Mouse (Mus musculus): ENCODE measurements at regions not wholly inside any gene's neighbourhood (a gene's known extent, or its start where the extent isn't known, plus 50 kb on each side); places are given as distances from the start of the nearest gene placed in this dataset.

DNA sequence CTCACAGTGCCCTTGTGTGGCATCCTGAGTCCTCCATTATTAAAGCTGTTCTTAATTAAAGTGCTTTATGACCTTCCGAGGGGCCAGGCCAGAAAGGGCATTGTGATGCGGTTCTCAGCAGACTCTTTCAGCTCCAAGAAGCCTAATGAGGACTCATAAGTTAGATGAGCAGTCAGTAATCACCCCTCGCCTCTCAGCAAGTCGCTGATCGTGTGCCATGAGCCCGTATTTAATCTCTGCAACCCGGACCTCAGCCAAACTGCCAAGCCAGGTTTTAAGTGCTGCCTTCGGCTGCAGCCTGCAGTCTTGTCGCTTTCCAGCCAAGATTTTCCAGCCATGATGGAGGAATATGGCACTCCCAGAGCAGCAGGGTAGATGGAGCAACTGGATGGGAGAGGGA lies 56.1 kb upstream of the Rbfox1 start:
- no peak for DNase-seq
- intact Hi-C loops (cut with DNase I), result no loop called here

DNA sequence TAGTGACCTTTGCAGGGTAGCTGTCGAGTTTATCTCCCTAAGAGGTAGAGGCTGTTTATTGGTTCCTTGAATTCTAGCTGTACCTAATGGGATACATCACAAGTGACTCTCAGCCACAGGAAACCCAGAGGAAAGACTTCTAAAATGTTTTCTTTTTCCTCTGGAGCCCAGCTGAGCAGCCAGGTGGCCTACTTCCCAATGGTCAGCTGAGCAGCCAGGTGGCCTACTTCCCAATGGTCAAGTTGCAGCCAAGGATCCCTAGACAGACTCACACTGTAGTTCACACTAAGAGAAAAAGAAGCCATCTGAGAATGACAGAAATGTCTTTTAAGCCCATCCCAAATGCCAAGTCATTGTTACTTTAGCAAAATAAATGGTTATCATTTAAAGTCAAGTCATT lies 61.8 kb upstream of the Rbfox1 start:
- intact Hi-C loops (cut with DNase I), result no loop called here
- DNase-seq, result no peak

DNA sequence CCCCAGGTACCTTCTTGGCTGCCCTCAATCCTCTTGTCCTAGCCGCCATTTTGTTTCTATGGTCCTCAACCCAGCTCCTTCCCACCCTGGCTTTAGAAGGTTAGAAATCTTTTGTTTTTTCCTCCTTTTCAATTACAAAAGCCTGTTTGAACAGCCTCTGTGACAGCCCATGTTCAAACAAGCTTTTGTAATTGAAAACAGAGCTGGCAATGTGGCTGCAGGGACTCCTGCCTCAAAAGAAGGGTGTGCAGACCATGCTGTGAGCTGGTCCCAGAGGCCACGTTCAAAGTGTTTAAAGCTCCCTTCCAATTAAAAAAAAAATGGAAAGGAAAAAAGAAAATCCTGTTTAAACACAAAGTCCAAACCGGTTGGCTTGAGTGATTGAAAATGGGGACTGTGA lies 68.0 kb upstream of the Rbfox1 start:
- DNase-seq, result no peak
- intact Hi-C loops (cut with DNase I), result no loop called here

DNA sequence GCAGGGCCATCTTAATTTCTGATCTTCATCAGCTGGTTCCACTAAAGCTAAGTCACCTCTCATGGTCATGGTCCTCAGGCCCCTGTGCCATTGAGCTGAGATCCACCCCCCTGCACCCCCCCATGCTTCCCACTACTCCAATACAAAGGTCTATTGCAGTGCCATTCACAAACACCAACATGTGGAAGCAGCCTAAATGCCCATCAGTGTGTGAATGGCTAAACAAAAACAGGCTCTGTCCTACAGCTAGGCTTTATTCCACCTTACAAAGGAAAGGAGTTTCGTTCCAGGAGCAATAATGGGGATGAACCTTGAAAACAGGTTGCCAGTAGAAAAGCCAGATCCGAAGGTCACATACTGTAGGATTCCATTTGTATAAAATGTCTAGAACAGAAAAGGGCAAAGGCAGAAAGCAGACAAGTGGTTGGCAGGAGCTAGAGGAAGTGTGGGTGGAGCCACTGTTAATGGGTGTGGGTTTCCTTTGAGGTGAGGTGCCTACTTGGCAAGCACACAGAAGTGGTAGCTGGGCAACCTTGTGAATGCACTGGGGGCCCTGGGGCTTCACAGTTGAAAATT lies 72.8 kb upstream of the Rbfox1 start:
- intact Hi-C loops (cut with DNase I), result no loop called here

DNA sequence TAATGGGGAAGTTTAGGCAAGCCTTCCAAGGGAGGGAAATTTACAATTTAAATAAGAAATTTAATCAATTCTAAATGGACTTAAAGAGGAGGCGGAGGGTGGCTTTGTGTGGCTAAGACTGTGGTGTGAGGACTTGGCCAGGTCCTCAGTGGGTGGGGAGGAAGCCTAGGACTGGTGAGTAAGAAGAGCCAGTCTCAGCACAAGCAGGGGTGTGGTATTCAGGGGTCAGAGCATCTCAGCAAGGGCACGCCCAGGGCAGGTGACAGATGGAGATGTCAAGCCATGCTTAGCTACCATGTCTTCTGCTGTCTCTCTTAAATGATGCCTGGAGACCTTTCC lies 73.5 kb upstream of the Rbfox1 start:
- intact Hi-C loops (cut with DNase I), result no loop called here

More for the DNA sequence above, 72.8 kb upstream of the Rbfox1 start:
- DNase-seq, result no peak

DNA sequence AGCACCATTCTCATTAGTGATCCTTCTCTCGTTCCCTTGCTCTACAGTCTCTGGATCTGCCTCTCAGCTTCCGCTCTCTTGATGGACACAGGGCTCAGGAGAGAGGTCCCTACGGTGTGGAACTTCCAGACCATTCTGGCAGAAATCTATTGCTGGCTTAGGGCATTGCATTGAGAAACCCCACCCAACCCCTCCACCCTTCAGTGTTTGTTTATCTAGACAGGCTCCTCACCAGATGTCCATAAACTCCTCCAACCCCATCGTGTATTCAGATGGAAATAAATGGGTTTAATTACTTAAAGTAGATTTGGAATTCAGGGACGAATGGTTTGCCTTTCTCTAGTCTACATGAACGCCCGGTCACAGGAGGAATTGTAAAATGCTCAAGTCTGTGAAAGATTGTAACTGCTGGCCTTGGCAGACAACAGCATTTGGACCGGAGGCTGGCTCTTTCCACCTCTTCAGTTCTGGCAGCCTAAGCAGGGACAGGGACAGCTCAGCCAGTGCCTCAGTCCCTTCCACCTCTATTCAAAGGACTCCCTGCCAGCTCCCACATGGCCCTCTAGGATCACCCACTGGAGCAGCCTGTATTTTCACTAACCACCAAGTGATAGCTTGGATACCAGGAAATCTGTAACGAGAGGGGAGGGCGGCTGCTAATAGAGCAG lies 74.0 kb upstream of the Rbfox1 start:
- intact Hi-C loops (cut with DNase I), result no loop called here
- peak in 1 of 2 experiments; percentile 4 for DNase-seq

More for the DNA sequence above, 73.5 kb upstream of the Rbfox1 start:
- no peak for DNase-seq

DNA sequence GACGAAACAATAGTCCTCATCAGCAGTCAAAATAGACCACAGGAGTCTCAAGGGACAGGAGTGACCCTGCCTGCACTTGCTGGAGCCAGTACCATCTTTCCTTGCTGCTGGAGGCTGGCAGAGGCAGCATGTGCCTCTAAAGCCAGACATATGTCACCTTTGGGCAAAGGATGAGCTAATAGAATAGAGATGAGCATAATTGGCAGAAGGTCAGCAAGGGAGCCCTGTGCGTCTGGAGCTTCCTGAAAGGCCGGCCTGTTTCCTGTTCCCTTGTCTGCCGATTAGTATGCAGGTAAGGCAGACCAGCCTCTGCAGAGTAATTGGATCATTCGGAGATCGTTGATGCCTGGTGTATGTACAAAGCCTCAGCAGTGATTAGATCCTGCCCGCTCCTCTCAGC lies 87.0 kb upstream of the Rbfox1 start:
- DNase-seq, result no peak
- intact Hi-C loops (cut with DNase I), result no loop called here

DNA sequence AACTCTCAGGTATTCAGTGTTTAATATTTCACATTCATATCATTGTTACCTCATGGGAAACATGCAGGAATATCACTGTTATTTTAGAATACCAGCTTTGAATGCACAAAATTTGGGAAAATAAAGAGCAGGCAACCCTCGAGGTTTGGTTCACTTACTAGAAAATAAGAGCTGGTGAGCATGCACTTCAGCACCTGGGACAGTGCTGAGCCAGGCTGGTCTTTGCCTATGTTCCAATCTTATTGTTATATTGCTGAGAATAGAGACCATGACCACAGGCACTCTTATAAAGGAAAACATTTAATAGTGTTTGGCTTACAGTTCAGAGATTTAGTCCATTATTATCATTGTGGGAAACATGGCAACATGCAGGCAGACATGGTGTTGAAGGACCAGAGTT lies 92.9 kb upstream of the Rbfox1 start:
- DNase-seq, result no peak
- intact Hi-C loops (cut with DNase I), result no loop called here

DNA sequence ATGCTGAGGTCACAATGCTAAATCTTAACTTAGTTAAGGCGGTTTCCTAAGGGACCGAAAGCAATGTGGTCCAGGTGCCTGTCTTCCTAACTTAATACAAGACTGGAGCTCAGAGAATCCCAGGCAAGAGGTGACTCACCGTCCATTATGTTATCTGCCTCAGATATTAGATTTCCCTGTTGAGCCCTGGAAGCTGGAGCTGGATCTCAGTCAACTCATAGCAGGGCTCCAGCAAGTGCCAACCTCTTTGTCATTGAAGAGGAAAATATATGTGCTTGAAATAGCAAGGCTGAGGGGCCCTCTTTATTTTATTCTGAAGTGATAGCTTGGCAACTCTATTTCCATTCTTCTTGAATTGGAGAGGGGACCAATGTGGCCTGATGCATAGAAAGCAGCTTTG lies 95.0 kb upstream of the Rbfox1 start:
- no peak for DNase-seq
- intact Hi-C loops (cut with DNase I), result no loop called here

DNA sequence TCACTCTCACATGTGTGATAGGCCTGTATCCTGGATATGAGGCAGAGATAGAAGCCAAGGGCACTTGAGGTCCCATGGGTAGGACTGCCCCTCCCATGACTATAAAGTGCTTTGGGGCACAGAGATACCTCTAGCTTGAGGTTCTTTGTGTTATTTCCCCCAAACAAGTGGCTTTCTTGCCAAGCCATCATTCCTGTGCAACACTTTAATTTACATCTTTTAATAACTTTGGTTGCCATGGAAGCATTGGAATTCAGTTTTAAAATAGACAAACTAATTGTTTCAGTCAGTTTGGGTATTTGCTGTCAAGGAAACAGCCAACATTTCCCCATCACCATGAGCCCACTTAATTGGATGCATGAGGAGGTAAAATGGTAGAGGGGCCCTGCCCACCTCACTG lies 97.9 kb upstream of the Rbfox1 start:
- intact Hi-C loops (cut with DNase I), result no loop called here
- no peak for DNase-seq

DNA sequence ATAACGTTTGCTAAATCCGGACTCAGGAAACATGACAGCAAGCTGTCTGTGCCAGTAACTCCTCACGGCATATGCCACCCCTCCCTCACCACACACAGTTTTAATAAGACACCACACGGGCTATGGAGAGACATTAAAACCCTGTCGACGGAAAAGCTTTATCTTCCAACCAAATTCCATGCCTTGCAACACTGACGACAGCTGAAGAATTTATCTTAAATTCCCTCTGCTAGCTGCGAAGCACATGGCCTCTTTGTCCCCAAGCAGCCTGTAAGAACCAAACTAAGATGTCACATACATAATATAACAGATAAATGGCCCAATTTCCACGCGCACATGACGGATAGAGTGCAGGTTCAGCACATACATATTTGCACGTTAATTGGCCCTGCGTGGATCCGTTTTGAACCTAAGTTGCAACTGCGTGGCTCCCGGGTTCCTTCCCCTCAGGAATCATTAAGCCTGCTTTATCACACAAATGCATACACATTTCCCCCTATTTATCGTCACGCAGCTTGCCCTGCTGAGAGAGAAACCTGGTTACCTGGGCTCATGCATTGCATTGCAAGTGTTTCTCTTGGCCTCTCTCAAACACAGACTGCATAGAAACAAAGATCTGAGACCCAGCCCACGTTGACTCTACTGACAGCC lies 118.3 kb upstream of the Rbfox1 start:
- intact Hi-C loops (cut with DNase I), result no loop called here
- DNase-seq, result no peak

DNA sequence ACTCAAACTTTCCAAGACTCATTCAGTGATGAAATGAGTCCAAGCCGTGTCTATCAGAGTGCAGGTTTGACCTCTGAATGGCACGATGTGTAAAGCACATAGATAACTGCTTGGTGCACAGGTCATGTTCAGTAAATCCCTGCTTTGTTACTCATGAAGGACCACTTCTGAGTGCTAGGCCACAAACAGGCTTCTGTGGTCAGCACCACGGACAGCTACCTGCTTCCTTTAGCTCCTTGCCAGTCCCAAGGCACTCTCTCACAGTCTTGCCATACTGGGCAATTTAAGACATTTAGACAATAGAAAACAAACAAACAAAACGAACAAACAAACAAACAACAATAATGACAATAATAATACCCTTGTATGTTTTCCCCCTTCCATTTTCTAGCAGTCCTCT lies 120.0 kb upstream of the Rbfox1 start:
- intact Hi-C loops (cut with DNase I), result no loop called here
- no peak for DNase-seq

DNA sequence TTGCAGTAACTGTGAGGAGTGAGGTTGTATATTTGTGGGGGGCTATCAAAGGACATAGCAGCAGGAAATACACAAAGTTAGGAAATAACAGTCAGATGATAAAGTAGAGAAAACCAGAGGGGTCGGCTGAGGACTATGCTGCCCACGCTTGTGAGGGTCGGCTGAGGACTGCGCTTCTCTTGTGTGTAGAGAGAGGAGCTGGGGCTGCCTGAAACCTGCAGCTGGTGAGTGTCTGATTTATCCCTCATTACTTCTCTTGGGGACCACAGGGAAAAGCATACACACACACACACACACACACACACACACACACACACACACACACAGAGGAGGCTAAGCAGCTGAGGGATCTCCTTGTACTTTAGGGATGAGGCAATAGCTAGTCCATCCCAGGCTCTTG lies 124.3 kb upstream of the Rbfox1 start:
- DNase-seq, result no peak
- intact Hi-C loops (cut with DNase I), result no loop called here

DNA sequence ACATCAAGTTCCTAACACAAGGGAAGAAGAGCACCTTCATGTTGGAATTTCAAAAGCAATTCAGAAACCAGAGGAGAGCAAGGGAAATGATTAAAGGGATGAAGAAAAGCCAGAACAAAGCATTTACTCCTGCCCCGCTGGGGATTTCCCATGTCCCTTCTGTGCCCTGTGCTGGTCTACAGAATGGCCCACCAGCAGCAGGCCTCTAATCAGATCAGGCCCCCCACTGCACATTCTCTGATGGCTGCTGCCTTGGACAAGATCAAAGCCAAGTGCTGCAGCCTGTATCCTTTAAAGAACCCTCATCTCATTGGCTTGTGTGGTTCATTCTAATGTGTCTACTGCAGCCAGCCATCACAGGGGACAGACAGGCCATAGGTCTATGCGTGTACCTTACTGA lies 126.1 kb upstream of the Rbfox1 start:
- intact Hi-C loops (cut with DNase I), result no loop called here
- no peak for DNase-seq

DNA sequence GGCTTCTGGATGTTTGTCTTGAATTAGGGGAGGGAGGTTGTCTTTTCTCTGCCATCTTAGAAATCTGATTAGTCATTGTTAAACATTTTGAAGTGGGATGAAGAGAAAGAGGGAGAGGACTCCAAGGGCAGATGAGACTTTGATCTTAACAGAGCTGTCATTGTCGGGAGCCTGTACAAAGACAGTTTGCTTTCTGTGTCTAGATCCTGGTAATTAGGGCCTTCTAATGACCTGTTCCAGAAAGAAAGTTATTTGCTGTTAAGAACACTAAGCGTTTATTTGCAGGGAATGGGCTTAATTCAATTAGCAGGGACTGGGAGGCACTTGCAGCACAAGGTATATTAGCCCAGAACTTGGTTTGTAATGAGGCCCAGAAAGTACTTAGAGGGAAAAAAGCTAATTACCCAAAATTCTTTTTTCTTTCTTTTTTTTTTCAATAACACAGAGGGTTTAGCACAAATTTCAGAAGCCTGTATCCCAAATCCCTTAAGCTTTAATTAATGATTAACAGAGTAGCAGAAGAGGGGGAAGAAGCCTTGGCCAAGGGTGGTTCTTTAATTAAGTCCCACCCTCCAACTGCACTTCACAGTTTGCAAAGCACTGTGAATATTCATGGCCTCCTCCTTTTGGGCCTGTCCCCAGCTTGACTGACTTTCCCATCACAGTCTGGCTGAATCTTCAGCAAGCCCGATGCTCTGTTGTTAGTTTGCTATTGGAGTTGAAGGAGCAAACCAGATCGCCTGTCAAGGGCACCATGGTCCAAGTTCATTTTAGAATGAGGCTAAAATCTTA lies 142.2 kb upstream of the Rbfox1 start:
- DNase-seq, result no peak
- intact Hi-C loops (cut with DNase I), result no loop called here

DNA sequence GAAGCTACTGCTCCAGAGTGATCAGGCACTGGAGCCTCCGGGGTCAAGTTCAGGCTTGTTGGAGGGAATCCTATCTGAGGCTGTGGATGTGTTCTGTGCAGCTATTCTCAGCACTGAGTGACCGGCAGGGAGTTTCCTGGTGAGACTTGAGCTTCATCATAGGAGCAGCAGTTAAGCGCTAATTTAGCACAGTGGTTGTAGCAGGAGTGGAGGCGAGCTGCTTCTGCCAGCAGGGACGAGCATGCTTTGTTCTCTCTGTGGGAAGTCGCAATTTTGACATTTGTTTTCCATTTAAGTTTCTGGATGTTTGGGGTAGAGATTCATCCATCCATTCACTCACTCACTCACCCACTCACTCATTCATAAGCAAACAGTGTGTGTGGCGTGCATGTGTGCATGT lies 144.4 kb upstream of the Rbfox1 start:
- DNase-seq, result no peak
- intact Hi-C loops (cut with DNase I), result no loop called here

DNA sequence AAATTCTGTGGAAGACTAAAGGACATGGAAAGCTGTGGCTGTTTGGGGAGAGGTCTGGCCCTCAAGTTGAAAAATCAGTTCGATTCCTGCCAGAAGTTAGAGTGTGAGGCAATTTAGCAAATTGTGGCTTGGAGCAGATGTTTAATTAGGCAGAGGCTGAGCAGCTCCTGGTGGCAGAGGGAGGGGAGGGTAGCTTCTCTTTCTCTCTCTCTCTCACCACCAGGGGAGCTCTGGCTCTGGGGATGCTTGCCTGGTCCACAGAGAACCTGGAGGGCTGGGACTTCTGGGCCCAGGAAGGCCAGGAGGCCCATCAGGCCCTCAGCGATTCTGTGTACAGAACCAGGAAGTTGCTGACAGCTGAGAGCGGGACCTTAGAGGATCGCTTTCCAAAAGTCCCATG lies 151.5 kb upstream of the Rbfox1 start:
- intact Hi-C loops (cut with DNase I), result no loop called here
- no peak for DNase-seq

DNA sequence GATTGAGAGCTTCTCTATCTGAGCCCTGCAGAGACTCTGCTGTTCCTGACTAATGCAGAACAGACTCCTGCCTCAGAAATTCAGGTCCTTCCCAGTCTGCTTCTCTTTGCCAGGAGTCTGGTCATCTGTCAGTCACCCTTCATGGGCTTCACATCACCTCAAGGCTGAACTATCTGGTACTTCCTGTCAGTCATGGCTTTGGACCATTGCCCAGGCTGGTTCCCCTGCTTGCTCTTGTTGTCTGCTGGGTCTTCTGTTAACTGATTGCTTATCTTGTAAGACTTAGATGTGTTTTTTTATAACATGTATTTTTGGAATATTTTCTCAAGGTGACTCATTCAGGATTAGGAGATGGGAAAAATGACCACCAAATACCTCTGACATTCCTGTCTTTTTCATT lies 162.6 kb upstream of the Rbfox1 start:
- DNase-seq, result no peak
- intact Hi-C loops (cut with DNase I), result no loop called here

DNA sequence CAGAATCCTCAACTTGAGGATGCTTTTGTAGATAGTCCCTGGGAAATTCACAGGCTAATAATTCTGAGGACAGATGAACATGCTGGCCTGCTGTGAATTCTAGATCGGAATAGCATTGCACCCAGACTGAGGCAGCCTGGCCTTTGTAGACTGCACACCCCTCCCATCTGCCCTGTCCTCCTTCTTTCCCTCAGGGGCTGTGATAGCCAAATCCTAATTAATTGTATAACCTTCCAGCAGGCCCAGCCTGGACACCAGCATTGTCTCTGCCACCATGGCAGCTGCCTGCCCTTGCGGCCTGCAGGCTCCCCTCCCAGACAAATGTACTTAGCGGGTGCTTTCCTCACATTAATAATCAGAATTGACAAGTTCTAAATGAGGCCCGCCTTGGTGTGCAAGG lies 171.7 kb upstream of the Rbfox1 start:
- intact Hi-C loops (cut with DNase I), result no loop called here
- DNase-seq, result no peak

DNA sequence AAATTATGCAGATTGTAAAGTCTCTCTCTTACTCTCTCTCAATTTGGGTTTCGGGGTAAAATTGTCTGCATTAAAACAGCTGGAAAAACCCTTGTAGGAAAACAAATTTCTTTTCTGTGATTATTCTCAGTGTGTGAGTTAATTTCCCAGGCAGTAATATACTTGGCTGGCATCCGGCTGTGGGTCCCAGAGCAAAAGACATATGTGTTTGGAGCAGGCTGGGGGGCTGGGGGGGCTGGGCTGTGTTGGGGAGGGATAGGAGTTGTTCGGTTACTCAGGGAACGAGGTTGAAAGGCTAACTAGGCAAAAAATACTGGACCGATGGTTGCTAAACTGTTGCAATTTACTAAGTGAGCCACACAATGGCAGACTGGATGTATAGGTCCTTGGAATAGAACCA lies 175.3 kb upstream of the Rbfox1 start:
- intact Hi-C loops (cut with DNase I), result no loop called here
- DNase-seq, result no peak

DNA sequence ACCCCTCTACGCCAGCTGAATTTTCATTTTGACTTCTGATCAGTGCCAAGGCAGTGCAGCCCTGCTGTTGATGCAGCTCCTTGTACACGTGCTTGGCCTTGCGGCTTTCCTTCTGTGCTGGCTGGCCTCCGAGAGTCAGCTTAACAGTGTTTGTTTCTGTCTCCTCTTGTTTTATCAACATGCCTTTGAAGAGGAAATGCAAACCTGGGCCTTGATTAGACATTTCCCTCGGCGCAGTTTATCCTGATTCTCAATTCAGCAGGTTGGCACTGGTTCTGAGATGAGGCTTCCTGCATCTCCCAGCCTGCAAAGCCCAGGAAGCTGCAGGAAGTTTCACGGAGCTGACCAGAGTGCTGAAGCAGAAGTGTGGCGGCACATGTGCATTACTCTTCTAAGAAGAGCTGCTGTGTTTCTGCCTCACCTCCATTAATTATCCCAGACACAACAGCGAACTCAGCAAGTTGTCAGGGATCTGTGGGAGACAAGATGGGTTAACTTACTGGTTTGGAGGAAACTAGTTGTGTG lies 184.4 kb upstream of the Rbfox1 start:
- DNase-seq, result no peak
- intact Hi-C loops (cut with DNase I), result no loop called here

DNA sequence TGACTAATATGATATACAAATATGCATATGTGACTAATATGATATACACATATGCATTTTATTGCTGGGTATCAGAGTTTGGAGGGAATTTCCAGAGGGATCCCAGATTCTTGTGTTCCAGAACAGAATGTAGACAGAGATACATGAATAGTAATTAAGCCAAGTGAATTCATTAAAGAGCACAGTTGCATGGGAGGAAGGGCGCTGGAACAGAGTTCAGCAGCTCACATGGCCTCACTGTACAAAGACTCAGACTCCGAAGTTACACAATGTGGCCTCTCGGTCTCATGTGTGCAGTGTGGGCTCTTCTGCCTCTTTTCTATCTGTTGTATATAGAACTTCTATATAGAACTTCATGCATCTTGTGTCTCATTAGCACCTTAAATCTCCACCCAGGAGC lies 196.8 kb upstream of the Rbfox1 start:
- intact Hi-C loops (cut with DNase I), result no loop called here
- DNase-seq, result no peak
